Mouse (Mus musculus) forebrain, embryonic 14.5 days (tissue): ENCODE results near the gene Cdc42bpg. TPM values are rescaled to one million over a fixed set of nuclear protein-coding genes. Genes with fewer than 3 reads are reported as not detected.

Experiments
- ATAC-seq: fragments of 200-750 bp; cut with Nextera tagmentation; 2 replicates; pipeline ENCODE4 v1.8.0; 2017; ENCODE audit warnings: mild to moderate bottlenecking, moderate library complexity
- DNase-seq: peaks from one replicate; pipeline ENCODE4 v3.0.0-alpha.2; 2015; ENCODE audit warnings: low spot score
- H3K27ac ChIP-seq: fragments of 300-500 bp; sonication (generic); 2 replicates; pipeline ENCODE4 v1.5.1; 2014; ENCODE audit warnings: low read depth, mild to moderate bottlenecking, control low read depth, low read length, moderate library complexity
- H3K27me3 ChIP-seq: fragments of 300-500 bp; sonication (generic); replicated peaks from 2 replicates; pipeline ENCODE4 v1.6.1; 2014; ENCODE audit warnings: low read length, control low read depth, mixed read lengths; ENCODE audit not compliant: control insufficient read depth, insufficient read depth
- H3K36me3 ChIP-seq: fragments of 300-500 bp; sonication (generic); 2 replicates; pipeline ENCODE4 v1.6.1; 2014; ENCODE audit warnings: low read length, control low read depth; ENCODE audit not compliant: control insufficient read depth, insufficient read depth
- H3K4me1 ChIP-seq: fragments of 300-500 bp; sonication (generic); 2 replicates; pipeline ENCODE4 v1.6.1; 2014; ENCODE audit warnings: antibody characterized with exemption, low read length, control low read depth; ENCODE audit not compliant: control insufficient read depth, insufficient read depth
- H3K4me2 ChIP-seq: fragments of 300-500 bp; sonication (generic); 2 replicates; pipeline ENCODE4 v1.6.1; 2014; ENCODE audit warnings: mild to moderate bottlenecking, control low read depth, low read length
- H3K4me3 ChIP-seq: fragments of 300-500 bp; sonication (generic); 2 replicates; pipeline ENCODE4 v1.5.1; 2014; ENCODE audit warnings: low read depth, low read length, control low read depth
- H3K9ac ChIP-seq: fragments of 300-500 bp; sonication (generic); 2 replicates; pipeline ENCODE4 v1.6.1; 2014; ENCODE audit warnings: mild to moderate bottlenecking, low read length, control low read depth, moderate library complexity
- H3K9me3 ChIP-seq: fragments of 300-500 bp; sonication (generic); replicated peaks from 2 replicates; pipeline ENCODE4 v1.6.1; 2016; ENCODE audit warnings: low read length, control low read depth, mixed read lengths; ENCODE audit not compliant: control insufficient read depth
- WGBS: fragments of 180-500 bp; shearing (Covaris S2); extraction: QIAGEN DNeasy Blood & Tissue Kit; methylation state at CpG from one replicate; pipeline ENCODE4 v1.1.7; 2014; 5-methylcytosine and 5-hydroxymethylcytosine counted together
- polyA plus RNA-seq: library from polyadenylated mRNA; unstranded; fragments of >200 nt; fragmentation: Nextera tagmentation; extraction: Ambion mirVana; gene quantifications from 2 replicates; pipeline ENCODE4 v1.2.1, GENCODE M21; 2014

The Cdc42bpg gene
- 0.61 and 0.72 TPM in 2 replicates for polyA plus RNA-seq

- 1% methylated on average over 38 of the region's 38 CpGs for WGBS
- peaks cover 4% of the 10 kb centered on the region for H3K4me1 ChIP-seq
- peak; percentile 78 for ATAC-seq
Observed at GRCm38 (mm10) chr19:6306137-6306551, at the start of gene Cdc42bpg. Cdc42bpg (plus strand) TSS chr19:6306456.

GRCm38 (mm10) chr19:6260428-6260827, 45.8 kb upstream of the Cdc42bpg start:
- DNase-seq (peak; percentile 35), ATAC-seq (no peak)
- 69% methylated on average over 2 of the region's 2 CpGs for WGBS
- H3K9ac ChIP-seq = no peak overlapping the region
- no peaks in the 10 kb centered on the region for H3K4me1 ChIP-seq
- peaks cover 70% of the 10 kb centered on the region for H3K36me3 ChIP-seq
- H3K27ac ChIP-seq = no peak overlapping the region
- H3K4me2 ChIP-seq = no peak overlapping the region
- H3K4me3 ChIP-seq = no peak overlapping the region
- no peaks in the 10 kb centered on the region for H3K27me3 ChIP-seq
- H3K9me3 ChIP-seq = no peaks in the 10 kb centered on the region

More at GRCm38 (mm10) chr19:6306137-6306551, at the start of gene Cdc42bpg:
- peak within 1 kb of the TSS; percentile 60 for H3K9ac ChIP-seq
- H3K36me3 ChIP-seq = no peaks in the 10 kb centered on the region
- H3K4me2 ChIP-seq = peak within 1 kb of the TSS; percentile 59
- H3K9me3 ChIP-seq = no peaks in the 10 kb centered on the region
- H3K27me3 ChIP-seq = no peaks in the 10 kb centered on the region
- peak within 1 kb of the TSS; percentile 27; the same call in 1 of the 2 replicates for H3K27ac ChIP-seq
- peak within 1 kb of the TSS; percentile 49 for H3K4me3 ChIP-seq
- DNase-seq = peak; percentile 59

DNA sequence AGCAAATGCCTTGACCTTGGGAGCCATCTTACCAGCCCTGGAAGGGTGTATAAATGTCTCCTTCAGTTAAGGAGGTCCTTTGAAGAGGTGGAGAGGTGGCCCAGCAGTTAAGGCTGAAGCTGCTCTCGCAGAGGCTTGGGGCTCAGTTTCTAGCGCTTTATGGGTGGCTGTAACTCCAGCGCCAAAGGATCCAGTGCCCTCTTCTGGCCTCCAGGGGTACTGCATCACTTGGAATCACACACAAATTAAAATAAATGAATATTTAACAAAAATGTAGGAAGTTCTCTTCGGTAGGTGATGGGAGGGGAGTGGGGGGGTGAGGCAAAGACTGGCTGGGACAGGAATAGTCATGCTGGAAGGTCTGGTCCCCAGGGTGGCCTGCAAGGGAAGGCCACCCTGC, 45.3 kb upstream of the Cdc42bpg start:
- no peak overlapping the region for H3K27ac ChIP-seq
- WGBS = 76% methylated on average over 4 of the region's 4 CpGs

GRCm38 (mm10) chr19:6261379-6261778, 44.9 kb upstream of the Cdc42bpg start:
- Histone ChIP-seq H3K9me3 (no peaks in the 10 kb centered on the region), H3K9ac (no peak overlapping the region), H3K27me3 (no peaks in the 10 kb centered on the region), H3K27ac (no peak overlapping the region), H3K4me1 (no peaks in the 10 kb centered on the region), H3K4me3 (no peak overlapping the region), H3K36me3 (peaks cover 60% of the 10 kb centered on the region), H3K4me2 (no peak overlapping the region)
- no peak for DNase-seq
- ATAC-seq = no peak
- 96% methylated on average over 14 of the region's 14 CpGs for WGBS

More for the DNA sequence above, 45.3 kb upstream of the Cdc42bpg start:
- H3K9ac ChIP-seq = no peak overlapping the region
- H3K4me1 ChIP-seq = no peaks in the 10 kb centered on the region
- DNase-seq (no peak), ATAC-seq (no peak)
- no peaks in the 10 kb centered on the region for H3K27me3 ChIP-seq
- no peaks in the 10 kb centered on the region for H3K9me3 ChIP-seq
- H3K4me2 ChIP-seq = no peak overlapping the region
- H3K4me3 ChIP-seq = no peak overlapping the region
- peaks cover 65% of the 10 kb centered on the region for H3K36me3 ChIP-seq

GRCm38 (mm10) chr19:6262222-6262621, 44.0 kb upstream of the Cdc42bpg start:
- WGBS = 49% methylated on average over 7 of the region's 7 CpGs
- no peak overlapping the region for H3K9ac ChIP-seq

DNA sequence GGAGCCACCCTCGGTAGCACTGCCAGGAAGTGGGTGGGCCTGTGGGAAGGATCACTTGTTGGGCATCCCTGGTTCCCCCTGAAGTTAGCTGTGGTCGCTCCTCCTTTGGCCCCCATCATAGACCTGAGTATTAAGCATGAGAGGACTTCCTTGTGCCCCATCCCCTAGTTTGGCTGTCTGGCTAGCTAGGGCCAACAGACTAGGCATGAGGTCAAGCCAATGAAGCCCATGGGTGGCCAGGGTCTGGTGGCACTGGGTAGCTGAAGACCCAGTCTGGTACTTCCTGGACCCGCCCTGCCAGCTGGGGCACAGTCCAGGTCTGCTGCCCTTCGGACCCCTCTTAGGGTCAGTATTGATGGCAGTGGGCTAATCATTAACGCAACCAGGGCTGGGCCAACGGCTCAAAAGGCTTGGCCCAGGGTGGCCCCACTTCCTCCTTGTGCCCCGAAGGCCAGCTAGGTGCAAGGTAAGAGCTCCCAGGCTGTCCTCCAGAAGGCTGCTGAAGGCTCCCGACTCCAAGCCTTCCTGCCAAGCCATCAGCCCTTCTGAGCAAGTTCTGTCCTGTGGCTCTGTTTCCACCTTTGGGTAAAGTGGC, 43.3 kb upstream of the Cdc42bpg start:
- no peak for DNase-seq
- H3K4me1 ChIP-seq = no peaks in the 10 kb centered on the region
- no peak overlapping the region for H3K4me2 ChIP-seq
- H3K9me3 ChIP-seq = no peaks in the 10 kb centered on the region
- H3K4me3 ChIP-seq = no peak overlapping the region
- H3K9ac ChIP-seq = no peak overlapping the region
- no peak for ATAC-seq
- peaks cover 45% of the 10 kb centered on the region for H3K36me3 ChIP-seq
- H3K27me3 ChIP-seq = no peaks in the 10 kb centered on the region
- H3K27ac ChIP-seq = no peak overlapping the region
- WGBS = 90% methylated on average over 8 of the region's 8 CpGs

More at GRCm38 (mm10) chr19:6262222-6262621, 44.0 kb upstream of the Cdc42bpg start:
- no peaks in the 10 kb centered on the region for H3K27me3 ChIP-seq
- no peaks in the 10 kb centered on the region for H3K4me1 ChIP-seq
- H3K4me3 ChIP-seq = no peak overlapping the region
- DNase-seq (peak; percentile 56), ATAC-seq (no peak)
- H3K4me2 ChIP-seq = no peak overlapping the region
- peaks cover 52% of the 10 kb centered on the region for H3K36me3 ChIP-seq
- H3K27ac ChIP-seq = no peak overlapping the region
- H3K9me3 ChIP-seq = no peaks in the 10 kb centered on the region

- DNase-seq = no peak
- Histone ChIP-seq H3K9me3 (no peaks in the 10 kb centered on the region), H3K36me3 (peaks cover 32% of the 10 kb centered on the region), H3K27me3 (no peaks in the 10 kb centered on the region), H3K4me3 (no peak overlapping the region), H3K4me1 (no peaks in the 10 kb centered on the region), H3K27ac (no peak overlapping the region), H3K4me2 (no peak overlapping the region), H3K9ac (no peak overlapping the region)
- 82% methylated on average over 9 of the region's 9 CpGs for WGBS
- no peak for ATAC-seq
Observed at GRCm38 (mm10) chr19:6264200-6264599, 42.1 kb upstream of the Cdc42bpg start.

- DNase-seq = no peak
- no peak overlapping the region for H3K9ac ChIP-seq
- H3K4me2 ChIP-seq = no peak overlapping the region
- H3K9me3 ChIP-seq = no peaks in the 10 kb centered on the region
- no peak overlapping the region for H3K4me3 ChIP-seq
- H3K27ac ChIP-seq = no peak overlapping the region
- no peak for ATAC-seq
- peaks cover 28% of the 10 kb centered on the region for H3K36me3 ChIP-seq
- WGBS = 91% methylated on average over 8 of the region's 8 CpGs
- H3K27me3 ChIP-seq = no peaks in the 10 kb centered on the region
- H3K4me1 ChIP-seq = no peaks in the 10 kb centered on the region
Observed at GRCm38 (mm10) chr19:6264945-6265344, 41.3 kb upstream of the Cdc42bpg start.

- no peak for DNase-seq
- Histone ChIP-seq H3K27ac (no peak overlapping the region), H3K4me3 (no peak overlapping the region), H3K9ac (no peak overlapping the region), H3K27me3 (no peaks in the 10 kb centered on the region), H3K4me1 (no peaks in the 10 kb centered on the region), H3K4me2 (no peak overlapping the region), H3K9me3 (no peaks in the 10 kb centered on the region), H3K36me3 (peaks cover 20% of the 10 kb centered on the region)
- 60% methylated on average over 6 of the region's 6 CpGs for WGBS
- ATAC-seq = no peak
Observed at GRCm38 (mm10) chr19:6265727-6266182, 40.5 kb upstream of the Cdc42bpg start.
